Mouse (Mus musculus) myocyte (in vitro differentiated cells): Measurements from ENCODE around the gene Mical2. TPM values are rescaled to one million over a fixed set of nuclear protein-coding genes. Genes with fewer than 3 reads are reported as not detected.

Experiments
- H3K27me3 ChIP-seq: one replicate; pipeline ENCODE4 v1.6.1; 2011; ENCODE audit not compliant: control insufficient read depth, insufficient read depth, insufficient read length
- H3K36me3 ChIP-seq: one replicate; pipeline ENCODE4 v1.6.1; 2011; ENCODE audit not compliant: control insufficient read depth, insufficient read depth
- H3K4me2 ChIP-seq: one replicate; pipeline ENCODE4 v1.6.1; 2011; ENCODE audit warnings: low read depth, control low read depth
- H3K4me3 ChIP-seq: one replicate; pipeline ENCODE4 v1.5.1; 2011; ENCODE audit warnings: mild to moderate bottlenecking, control low read depth, moderate library complexity
- H3K79me2 ChIP-seq: one replicate; pipeline ENCODE4 v1.6.1; 2011; ENCODE audit not compliant: control insufficient read depth, insufficient read depth
- H3ac ChIP-seq: one replicate; pipeline ENCODE4 v1.6.1; 2011; ENCODE audit not compliant: control insufficient read depth, insufficient read length
- CEBPB ChIP-seq: IDR thresholded peaks from 2 replicates; pipeline ENCODE4 v1.6.1; 2011; ENCODE audit warnings: mild to moderate bottlenecking, moderate library complexity; ENCODE audit not compliant: poor library complexity, insufficient read depth, severe bottlenecking
- E2F4 ChIP-seq: IDR thresholded peaks from one replicate; pipeline ENCODE4 v1.6.1; 2011; ENCODE audit warnings: mild to moderate bottlenecking, control low read depth, moderate library complexity; ENCODE audit not compliant: insufficient read depth
- MAX ChIP-seq: IDR thresholded peaks from one replicate; pipeline ENCODE4 v1.6.1; 2011; ENCODE audit warnings: low read depth, mild to moderate bottlenecking, control low read depth
- MYOD1 ChIP-seq, 3 experiments: IDR thresholded peaks; one replicate each; pipeline ENCODE4 v1.6.1; 2011; ENCODE audit warnings: control low read depth in 2 of 3, low read depth in 2 of 3, mild to moderate bottlenecking in 2 of 3, moderate library complexity in 1 of 3; ENCODE audit not compliant: insufficient read length in 2 of 3, control insufficient read depth in 1 of 3
- MYOG ChIP-seq, 3 experiments: IDR thresholded peaks; one replicate each; pipeline ENCODE4 v1.6.1; 2011; ENCODE audit warnings: control low read depth in 2 of 3, low read depth in 2 of 3, mild to moderate bottlenecking in 2 of 3; ENCODE audit not compliant: insufficient read length in 2 of 3, control insufficient read depth in 1 of 3, insufficient read depth in 1 of 3
- POLR2A ChIP-seq: IDR thresholded peaks from one replicate; pipeline ENCODE4 v1.6.1; 2011; ENCODE audit warnings: low read depth, mild to moderate bottlenecking, control low read depth, moderate library complexity; ENCODE audit not compliant: insufficient read length
- POLR2AphosphoS2 ChIP-seq: IDR thresholded peaks from one replicate; pipeline ENCODE4 v1.6.1; 2011; ENCODE audit warnings: low read depth, control low read depth; ENCODE audit not compliant: insufficient read length
- REST ChIP-seq: IDR thresholded peaks from one replicate; pipeline ENCODE4 v1.6.1; 2011; ENCODE audit warnings: mild to moderate bottlenecking, control low read depth, moderate library complexity; ENCODE audit not compliant: insufficient read depth, insufficient read length
- SRF ChIP-seq: IDR thresholded peaks from one replicate; pipeline ENCODE4 v1.6.1; 2011; ENCODE audit warnings: low read depth; ENCODE audit not compliant: control insufficient read depth, insufficient read length
- TCF12 ChIP-seq: IDR thresholded peaks from one replicate; pipeline ENCODE4 v1.6.1; 2011; ENCODE audit warnings: mild to moderate bottlenecking, control low read depth; ENCODE audit not compliant: poor library complexity, insufficient read depth, severe bottlenecking
- TCF3 ChIP-seq: IDR thresholded peaks from one replicate; pipeline ENCODE4 v1.6.1; 2011; ENCODE audit warnings: low read depth, control low read depth; ENCODE audit not compliant: insufficient read length
- USF1 ChIP-seq: IDR thresholded peaks from one replicate; pipeline ENCODE4 v1.6.1; 2011; ENCODE audit warnings: low read depth, mild to moderate bottlenecking, control low read depth, moderate library complexity
- polyA plus RNA-seq: library from polyadenylated mRNA; unstranded; fragments of >200 nt; fragmentation: generic; extraction: Trizol; gene quantifications from one replicate; pipeline ENCODE4 v1.2.1, GENCODE M21; 2012; ENCODE audit warnings: missing spikeins

Mical2 gene
- polyA plus RNA-seq, 1 experiment = 34.8 TPM

DNA sequence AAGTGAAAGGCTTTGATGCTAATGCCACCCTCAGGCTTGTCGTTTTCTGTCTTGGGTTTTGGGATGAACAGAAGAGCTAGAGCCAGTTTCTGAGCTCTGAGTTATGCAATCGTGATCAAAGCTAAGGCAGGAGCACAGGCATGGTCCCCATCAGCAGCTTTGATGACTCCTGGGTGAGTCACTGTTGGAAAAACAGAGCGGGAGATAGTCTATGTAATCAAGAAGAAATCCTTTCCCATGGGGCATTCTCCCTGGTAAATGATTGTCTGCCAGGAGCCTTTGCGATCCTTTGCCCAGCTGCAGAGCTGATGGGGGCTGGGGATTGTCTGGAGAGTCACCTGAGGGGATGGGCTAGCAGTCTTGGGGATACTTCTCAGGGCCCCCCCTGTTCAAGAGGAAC lies 23.5 kb upstream of the Mical2 start:
- Histone ChIP-seq H3K4me3 (no peak overlapping the region), H3K4me2 (peak overlapping the region; percentile 85), H3ac (no peak overlapping the region), H3K27me3 (no peaks in the 10 kb centered on the region), H3K36me3 (no peaks in the 10 kb centered on the region), H3K79me2 (no peaks in the 10 kb centered on the region)
- TF ChIP-seq E2F4 (no peak), SRF (no peak), MYOD1 (IDR thresholded peaks at IDR 0.05; ENCODE audit: control insufficient read depth in 1 of 3, insufficient read length in 2 of 3, low read depth in 2 of 3) (peak in 2 of 3 experiments; percentile 31 to 42), MAX (no peak), TCF12 (peak; percentile 37), CEBPB (peak; percentile 97), POLR2AphosphoS2 (no peak)

DNA sequence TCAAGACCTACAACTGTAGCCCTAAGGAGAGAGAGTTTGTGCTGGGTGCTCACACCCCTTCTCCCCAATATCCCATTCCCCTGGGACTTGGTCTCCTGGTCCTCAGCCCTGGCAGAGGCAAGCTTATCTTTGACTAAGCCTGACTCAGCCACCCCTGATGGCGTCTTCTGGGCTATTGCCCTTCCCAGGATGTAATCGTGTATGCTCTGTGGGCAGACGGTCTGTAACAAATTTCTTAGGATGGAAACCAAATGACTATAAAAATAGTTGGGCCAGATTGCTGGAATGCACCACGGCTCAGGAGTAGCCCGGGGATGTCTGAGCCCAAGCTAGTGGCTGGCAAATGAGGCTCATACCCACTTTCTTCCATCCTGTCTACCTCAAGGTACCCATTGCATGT lies 22.8 kb upstream of the Mical2 start:
- Histone ChIP-seq H3ac (no peak overlapping the region), H3K36me3 (no peaks in the 10 kb centered on the region), H3K4me3 (no peak overlapping the region), H3K4me2 (peak overlapping the region; percentile 85), H3K27me3 (no peaks in the 10 kb centered on the region), H3K79me2 (no peaks in the 10 kb centered on the region)
- peak; percentile 14; the same call in 1 of the 2 replicates for TF ChIP-seq CEBPB
- TF ChIP-seq REST = no peak

DNA sequence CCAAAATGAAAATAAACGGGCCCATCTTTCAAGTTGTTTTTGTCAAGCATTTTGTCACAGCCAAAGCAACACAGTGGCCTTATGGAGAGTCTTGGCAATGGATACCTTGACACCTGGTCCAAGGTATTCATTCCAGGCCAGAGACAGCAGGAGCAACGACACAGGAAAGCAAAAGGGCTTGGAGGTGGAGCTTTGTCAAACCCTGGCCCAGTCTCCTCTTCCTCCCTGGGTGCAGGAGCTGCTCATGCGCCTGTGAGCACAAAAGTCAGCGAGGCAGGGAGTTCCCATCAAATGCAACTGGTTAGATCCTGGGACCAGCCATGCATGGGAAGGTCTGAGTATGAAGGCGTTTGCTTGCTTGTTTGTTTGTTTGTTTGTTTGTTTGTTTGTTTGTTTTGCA lies 21.7 kb upstream of the Mical2 start:
- H3K4me3 ChIP-seq = no peak overlapping the region
- peak overlapping the region; percentile 85 for H3K4me2 ChIP-seq

DNA sequence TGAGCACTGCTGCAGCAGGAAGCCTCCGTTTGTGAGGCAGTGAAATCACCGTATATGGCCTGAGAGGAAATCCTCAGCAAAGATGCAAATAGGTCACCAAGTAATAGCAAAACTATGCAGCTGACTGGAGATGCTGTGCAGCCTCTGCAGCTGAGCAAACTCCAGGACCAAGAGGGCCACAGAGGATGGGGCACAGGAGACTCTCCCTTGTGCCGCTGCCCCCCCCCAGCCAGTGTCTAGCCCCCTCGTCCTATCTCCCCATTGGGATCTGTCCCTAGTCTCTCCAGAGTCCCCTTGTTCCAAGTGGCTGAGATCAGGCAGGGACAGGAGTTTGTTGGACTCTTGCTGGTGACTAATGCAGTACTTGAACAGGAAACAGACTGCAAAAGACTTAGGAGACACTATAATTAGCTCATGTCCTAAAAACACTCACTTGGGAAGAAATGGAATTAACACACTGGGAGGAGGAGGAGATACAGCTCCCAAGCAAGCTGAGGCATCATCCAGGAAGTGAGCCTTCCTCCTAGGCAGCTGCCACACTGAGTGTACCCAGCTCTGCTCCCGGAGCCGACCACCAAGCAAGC lies 21.2 kb upstream of the Mical2 start:
- Histone ChIP-seq H3K27me3 (no peaks in the 10 kb centered on the region), H3K79me2 (no peaks in the 10 kb centered on the region), H3K4me2 (peak overlapping the region; percentile 85), H3K4me3 (no peak overlapping the region), H3K36me3 (no peaks in the 10 kb centered on the region), H3ac (no peak overlapping the region)
- TF ChIP-seq POLR2A = no peak
- peak in 2 of 3 experiments; percentile 51 to 74 for TF ChIP-seq MYOD1 (IDR thresholded peaks at IDR 0.05; ENCODE audit: control insufficient read depth in 1 of 3, insufficient read length in 2 of 3, low read depth in 2 of 3)
- TF ChIP-seq TCF3 = no peak
- TF ChIP-seq SRF = peak; percentile 91
- no peak for TF ChIP-seq USF1

More for the DNA sequence above, 21.7 kb upstream of the Mical2 start:
- Histone ChIP-seq H3K79me2 (no peaks in the 10 kb centered on the region), H3ac (no peak overlapping the region), H3K27me3 (no peaks in the 10 kb centered on the region), H3K36me3 (no peaks in the 10 kb centered on the region)
- TF ChIP-seq POLR2AphosphoS2 = no peak
- no peak for TF ChIP-seq MYOG (IDR thresholded peaks at IDR 0.05; ENCODE audit: control insufficient read depth in 1 of 3, insufficient read depth in 1 of 3, insufficient read length in 2 of 3, low read depth in 2 of 3)
- TF ChIP-seq MYOD1 (IDR thresholded peaks at IDR 0.05; ENCODE audit: control insufficient read depth in 1 of 3, insufficient read length in 2 of 3, low read depth in 2 of 3) = no peak
- no peak for TF ChIP-seq E2F4
- TF ChIP-seq REST = no peak
- TF ChIP-seq TCF12 = no peak
- TF ChIP-seq SRF = no peak
- TF ChIP-seq CEBPB = no peak
- TF ChIP-seq USF1 = no peak
- no peak for TF ChIP-seq POLR2A
- no peak for TF ChIP-seq MAX

DNA sequence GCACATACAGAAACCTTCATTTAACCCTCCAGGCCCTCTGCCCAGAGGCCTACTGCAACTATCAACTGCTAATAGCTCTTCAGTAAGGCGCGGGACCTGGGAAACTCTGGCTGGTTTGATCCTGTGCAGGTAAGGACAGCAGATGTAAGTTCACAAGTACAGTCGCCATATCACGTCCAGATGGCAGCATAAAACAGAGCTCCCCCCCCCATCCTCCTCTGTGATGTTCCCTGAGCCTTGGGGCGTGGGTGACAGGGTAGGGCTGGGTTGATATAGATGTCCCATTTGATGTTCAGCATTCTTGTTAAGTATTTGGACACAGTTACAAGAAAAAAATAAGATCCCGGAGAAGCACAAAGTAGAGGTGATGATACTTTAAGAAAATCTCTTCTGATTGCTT lies 20.1 kb upstream of the Mical2 start:
- no peak overlapping the region for H3ac ChIP-seq
- no peak overlapping the region for H3K4me3 ChIP-seq
- no peaks in the 10 kb centered on the region for H3K27me3 ChIP-seq
- H3K4me2 ChIP-seq = peak overlapping the region; percentile 85
- no peaks in the 10 kb centered on the region for H3K36me3 ChIP-seq
- no peak for TF ChIP-seq TCF12
- no peak for TF ChIP-seq MYOG (IDR thresholded peaks at IDR 0.05; ENCODE audit: control insufficient read depth in 1 of 3, insufficient read depth in 1 of 3, insufficient read length in 2 of 3, low read depth in 2 of 3)
- TF ChIP-seq E2F4 = no peak
- TF ChIP-seq MAX = no peak
- TF ChIP-seq REST = no peak
- TF ChIP-seq POLR2AphosphoS2 = no peak
- TF ChIP-seq TCF3 = no peak
- no peak for TF ChIP-seq CEBPB
- no peak for TF ChIP-seq SRF
- TF ChIP-seq USF1 = no peak
- TF ChIP-seq POLR2A = no peak
- TF ChIP-seq MYOD1 (IDR thresholded peaks at IDR 0.05; ENCODE audit: control insufficient read depth in 1 of 3, insufficient read length in 2 of 3, low read depth in 2 of 3) = no peak
- no peaks in the 10 kb centered on the region for H3K79me2 ChIP-seq
